Mouse (Mus musculus): ENCODE measurements around the gene Cybb.

- TF ChIP-seq CTCF (IDR thresholded peaks at IDR 0.05; ENCODE audit: low read depth) (no peak), EP300 (optimal IDR thresholded peaks at IDR 0.05) (no peak)
Measured at GRCm38 (mm10) chrX:9469100-9469499, 18.5 kb downstream of the Cybb start.

All from stomach, postnatal 0 days (tissue).